Mouse (Mus musculus) B cell, adult 62 days (primary cell): Measurements from ENCODE around the gene Lck. TPM values are rescaled to one million over a fixed set of nuclear protein-coding genes. Genes with fewer than 3 reads are reported as not detected.

Source experiments
- total RNA-seq: library from RNA; stranded (reverse); gene quantifications from 4 replicates; pipeline ENCODE4 v1.2.4, GENCODE M21; 2023

The Lck gene
- total RNA-seq: 18.6 to 29.8 TPM (median 24.1 TPM) in 4 replicates

DNA sequence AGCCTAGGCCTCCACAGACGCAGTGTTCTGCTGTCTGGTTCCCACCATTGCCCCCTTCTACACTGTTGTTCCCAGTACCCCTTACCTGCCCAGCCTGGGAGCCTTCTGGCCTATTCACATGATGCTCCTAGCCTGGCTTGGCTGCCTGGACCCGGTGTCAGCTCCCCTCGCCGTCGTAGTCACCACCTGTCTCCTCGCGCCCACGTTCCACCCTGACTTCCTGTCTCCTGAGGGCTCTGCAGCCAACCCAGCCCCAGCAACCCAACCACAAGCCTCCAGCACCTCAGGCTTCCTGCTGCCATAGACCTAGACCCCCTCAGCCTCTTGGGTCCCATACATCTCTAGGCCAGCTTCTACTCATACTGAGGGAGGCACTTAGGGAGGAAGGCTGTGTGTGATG is at the start of gene Lck:
TSS of gene Lck (minus strand) at position 212 of the 400 bp plus-strand sequence.

DNA sequence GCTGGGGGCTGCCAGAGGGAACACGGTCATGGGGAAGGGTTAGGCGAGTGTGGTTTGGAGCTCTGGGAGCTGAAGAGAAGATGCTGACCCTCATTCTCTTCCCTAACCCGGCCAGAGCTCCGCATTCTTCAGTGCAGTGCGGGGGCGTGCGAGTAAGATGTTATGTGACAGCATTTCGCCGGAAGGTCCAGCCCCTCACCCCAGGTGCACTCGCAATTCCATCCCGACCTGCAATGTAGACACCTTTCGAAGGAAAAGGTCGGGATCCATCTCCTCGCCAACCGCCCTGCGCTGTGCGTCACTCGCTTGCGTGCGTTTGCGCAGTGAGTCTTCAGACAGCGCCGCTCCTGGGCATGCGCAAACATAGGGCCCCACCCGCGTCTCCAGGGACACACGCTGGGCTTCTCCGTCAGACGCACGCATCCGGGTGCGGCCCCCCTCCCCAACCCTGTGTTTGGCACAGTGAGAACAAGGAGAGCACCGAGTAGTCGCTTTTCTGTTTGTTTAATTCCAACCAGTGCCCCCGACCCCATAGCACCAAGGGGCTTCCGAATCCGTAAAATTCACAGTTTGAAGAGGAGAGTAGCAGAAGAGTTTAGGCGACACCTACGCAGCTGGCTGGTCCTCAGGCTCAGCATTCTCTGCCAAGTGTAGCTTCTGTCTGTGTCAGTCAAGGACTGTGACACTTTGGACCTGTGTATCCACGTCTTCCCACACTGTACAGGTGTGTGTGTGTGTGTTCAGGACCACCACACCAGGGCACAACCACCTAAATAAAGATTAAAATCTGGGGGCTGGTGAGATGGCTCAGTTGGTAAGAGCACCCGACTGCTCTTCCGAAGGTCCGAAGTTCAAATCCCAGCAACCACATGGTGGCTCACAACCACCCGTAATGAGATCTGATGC is 45.6 kb upstream of the Lck start, which contains the start of gene Iqcc:
TSS of gene Iqcc (minus strand) at position 314 of the 906 bp plus-strand sequence.

DNA sequence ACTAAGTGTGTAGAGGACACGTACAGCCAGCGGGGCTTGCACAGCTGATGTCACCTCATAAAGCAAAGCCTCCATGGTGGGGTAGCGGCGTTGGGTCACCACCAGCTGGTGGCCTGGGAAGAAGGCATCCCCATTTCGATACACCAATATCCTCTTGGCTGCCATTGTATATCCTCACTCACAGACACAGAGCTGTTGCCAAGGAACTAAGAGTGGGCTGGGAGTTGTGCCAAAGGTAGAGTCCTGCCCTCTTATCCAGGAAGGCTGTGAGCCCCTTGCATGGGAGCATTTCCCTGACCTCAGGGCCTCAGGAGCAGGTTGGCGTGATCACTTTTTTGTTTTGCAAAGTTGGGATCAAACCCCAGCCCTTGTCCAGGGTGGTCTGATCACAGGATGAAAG is 40.7 kb upstream of the Lck start, which contains the start of gene Dcdc2b:
TSS of gene Dcdc2b (minus strand) at position 165 of the 400 bp plus-strand sequence.

DNA sequence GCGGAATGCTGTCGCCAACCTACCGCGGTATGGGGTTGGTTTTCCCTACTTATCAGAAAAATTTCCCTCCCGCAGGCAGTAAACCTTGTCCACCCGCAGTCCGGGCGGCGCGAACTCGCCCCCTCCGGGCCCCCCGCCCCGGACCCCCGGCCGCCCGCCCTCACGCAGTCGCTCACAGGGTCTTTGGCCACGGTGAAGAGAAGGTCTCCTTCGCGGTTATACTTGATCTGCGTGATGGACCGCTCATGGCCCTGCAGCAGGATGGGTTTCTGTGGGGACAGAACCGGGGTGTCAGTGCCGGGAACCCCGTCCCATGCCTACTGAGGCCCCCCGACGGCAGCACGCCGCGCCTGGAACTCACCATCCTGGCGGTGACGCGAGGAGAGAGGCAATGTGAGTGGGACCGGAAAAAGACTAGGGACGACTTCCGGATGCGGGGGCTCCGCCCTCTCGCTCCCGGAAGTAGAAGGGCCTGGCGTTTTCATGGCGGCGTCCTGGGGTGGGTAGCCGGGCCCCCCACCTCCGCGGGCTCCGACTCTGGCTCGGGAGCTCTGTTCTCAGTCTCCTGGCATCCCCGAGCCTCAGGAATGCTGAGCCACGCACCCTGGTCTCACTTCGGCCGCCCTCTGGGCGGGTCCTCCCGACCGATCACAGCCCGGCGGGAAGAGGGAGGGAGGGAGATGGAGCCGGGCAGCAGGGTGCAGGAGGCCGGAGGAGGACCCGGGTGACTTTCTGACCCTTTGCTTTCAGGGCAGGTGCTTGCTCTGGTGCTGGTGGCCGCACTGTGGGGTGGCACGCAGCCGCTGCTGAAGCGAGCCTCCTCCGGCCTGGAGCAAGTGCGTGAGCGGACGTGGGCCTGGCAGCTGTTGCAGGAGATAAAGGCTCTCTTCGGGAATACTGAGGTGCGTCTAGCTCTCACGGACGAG is 27.1 kb upstream of the Lck start, which contains the start of the genes Eif3i and Tmem234:
TSS of gene Eif3i (minus strand) at position 416 of the 926 bp plus-strand sequence.
TSS of gene Tmem234 (plus strand) at position 436 of the 926 bp plus-strand sequence.

DNA sequence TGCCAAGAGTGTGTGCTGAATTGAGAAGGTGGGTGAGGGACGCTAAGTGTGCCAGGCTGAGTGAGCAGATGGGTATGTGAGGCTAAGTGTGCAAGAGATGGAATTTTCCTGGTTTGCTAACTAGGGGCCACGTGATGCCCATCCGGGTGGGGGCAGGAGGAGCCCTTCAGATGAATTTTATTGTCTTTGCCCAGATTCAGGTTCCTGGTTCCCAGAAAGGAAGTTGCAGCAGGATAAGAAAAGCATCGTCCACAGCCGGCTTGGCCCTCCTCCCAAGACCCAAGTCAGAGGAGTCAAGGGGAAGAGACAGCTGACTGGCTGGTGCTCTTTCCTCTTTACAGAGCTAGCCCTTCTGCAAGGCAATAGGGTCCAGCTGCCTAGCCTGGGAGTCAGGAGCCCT is 5.0 kb upstream of the Lck start, which contains the start of gene Fam167b:
TSS of gene Fam167b (minus strand) at position 84 of the 400 bp plus-strand sequence.

DNA sequence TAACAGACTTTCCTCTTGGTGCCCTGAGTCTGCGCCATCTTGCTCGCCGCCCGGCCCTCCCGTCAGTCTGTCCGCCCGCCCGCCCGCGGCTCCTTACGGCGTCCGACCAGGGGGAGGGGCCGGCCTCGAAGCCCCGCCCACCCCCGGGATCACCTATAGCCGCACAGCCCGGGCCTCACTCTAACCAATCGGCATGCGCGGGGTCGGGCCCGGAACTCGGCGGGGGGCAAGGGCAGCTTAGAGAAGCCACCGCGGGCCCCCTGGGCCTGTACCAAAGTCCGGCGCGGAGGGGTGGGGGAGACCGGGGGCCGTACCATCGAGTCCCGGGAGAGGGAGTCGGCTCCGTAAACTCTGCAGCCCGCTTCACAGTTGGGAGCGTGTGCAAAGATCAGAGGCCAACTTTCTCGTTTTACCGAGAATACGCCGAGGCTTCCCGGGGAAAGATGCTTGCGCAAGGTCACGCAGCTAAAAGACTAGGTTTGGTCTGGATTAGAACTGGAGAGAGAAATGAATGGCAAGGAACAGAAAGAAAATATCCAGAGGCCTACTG is 30.8 kb downstream of the Lck start, which contains the start of gene Hdac1:
TSS of gene Hdac1 (minus strand) at position 122 of the 550 bp plus-strand sequence.

DNA sequence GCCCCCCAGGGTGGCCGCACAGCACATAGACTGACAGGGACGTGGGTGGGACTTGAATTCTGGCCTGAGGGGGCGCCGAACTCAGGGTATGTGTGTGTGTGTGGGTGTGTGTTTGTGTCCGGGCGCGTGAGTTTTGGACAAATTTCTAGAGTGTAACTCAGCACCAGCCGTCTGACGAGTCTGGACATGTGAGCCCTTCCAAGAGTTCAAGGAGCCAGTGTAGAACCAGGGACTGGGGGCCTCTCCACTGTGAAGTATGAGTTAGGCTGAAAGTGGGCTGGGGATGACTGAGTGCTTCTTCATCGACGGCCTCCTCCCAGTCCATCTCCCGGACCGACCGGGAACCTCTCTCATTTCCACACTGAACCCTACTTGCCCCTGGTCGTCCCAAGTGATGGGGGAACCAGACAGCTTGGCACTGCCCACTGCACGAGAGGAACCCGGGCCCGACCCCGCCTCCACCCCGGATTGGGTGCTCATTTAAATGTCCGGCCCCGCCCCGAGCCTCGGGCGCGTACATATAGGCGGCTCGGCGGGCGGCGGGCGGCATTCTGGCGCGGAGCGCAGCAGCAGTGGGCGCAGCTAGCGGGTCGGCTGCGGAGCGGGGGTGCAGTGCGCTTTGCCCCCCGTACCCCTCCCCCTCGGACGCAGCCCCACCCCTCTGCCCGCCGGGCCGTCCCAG is 60.2 kb downstream of the Lck start, which contains the start of gene Marcksl1:
TSS of gene Marcksl1 (plus strand) at position 496 of the 682 bp plus-strand sequence.

Other genes with a start within 250 kb of the Lck start
- gene Rbbp4, start 238.3 kb downstream of the Lck start, total RNA-seq: 144 to 162 TPM (median 150 TPM) in 4 replicates
- gene Zbtb8os, start 237.9 kb downstream of the Lck start, total RNA-seq: 31.2 to 38.2 TPM (median 36.8 TPM) in 4 replicates
- 2.2 to 4.1 TPM (median 3.4 TPM) in 4 replicates for gene Zbtb8a, start 195.5 kb downstream of the Lck start, total RNA-seq
- gene Zbtb8b, start 132.8 kb downstream of the Lck start, total RNA-seq: not detected in 4 replicates
- gene Bsdc1, start 112.1 kb downstream of the Lck start, total RNA-seq: 125 to 159 TPM (median 135 TPM) in 4 replicates
- 0.46 to 0.88 TPM in 2 of 4 replicates, not detected in the others for gene Tssk3, start 82.6 kb downstream of the Lck start, total RNA-seq
- 2.2 to 3.5 TPM in 2 of 4 replicates, not detected in the others for gene Fam229a, start 82.5 kb downstream of the Lck start, total RNA-seq
- 87.6 to 108 TPM (median 95.2 TPM) in 4 replicates for gene Marcksl1, start 60.1 kb downstream of the Lck start, total RNA-seq
- gene Hdac1, start 30.9 kb downstream of the Lck start, total RNA-seq: 167 to 184 TPM (median 171 TPM) in 4 replicates
- gene Fam167b, start 4.9 kb upstream of the Lck start, total RNA-seq: not detected in 4 replicates
- gene Eif3i, start 27.0 kb upstream of the Lck start, total RNA-seq: 145 to 162 TPM (median 151 TPM) in 4 replicates
- gene Tmem234, start 27.0 kb upstream of the Lck start, total RNA-seq: 107 to 127 TPM (median 116 TPM) in 4 replicates
- 0.88 to 2.6 TPM (median 1.4 TPM) in 4 replicates for gene Dcdc2b, start 40.6 kb upstream of the Lck start, total RNA-seq
- 10.8 to 16.9 TPM (median 13.6 TPM) in 4 replicates for gene Iqcc, start 45.5 kb upstream of the Lck start, total RNA-seq
- 14.8 to 21.3 TPM (median 20.1 TPM) in 4 replicates for gene Ccdc28b, start 50.3 kb upstream of the Lck start, total RNA-seq
- 80.5 to 92.9 TPM (median 85.9 TPM) in 4 replicates for gene Txlna, start 67.4 kb upstream of the Lck start, total RNA-seq
- gene Kpna6, start 99.1 kb upstream of the Lck start, total RNA-seq: 36.4 to 49.2 TPM (median 40.5 TPM) in 4 replicates
- 17.0 to 20.4 TPM (median 18.8 TPM) in 4 replicates for gene Tmem39b, start 123.2 kb upstream of the Lck start, total RNA-seq
- 131 to 145 TPM (median 136 TPM) in 4 replicates for gene Khdrbs1, start 168.7 kb upstream of the Lck start, total RNA-seq
- 402 to 422 TPM (median 407 TPM) in 4 replicates for gene Ptp4a2, start 237.6 kb upstream of the Lck start, total RNA-seq